Mouse (Mus musculus) frontal cortex, postnatal 36 days (tissue): ENCODE results near the gene Jazf1.

ENCODE experiments used
- DNase-seq, 2 experiments: peaks; one replicate each; pipeline ENCODE4 v3.0.0; 2022; ENCODE audit warnings: low spot score in 2 of 2

The Jazf1 gene

DNA sequence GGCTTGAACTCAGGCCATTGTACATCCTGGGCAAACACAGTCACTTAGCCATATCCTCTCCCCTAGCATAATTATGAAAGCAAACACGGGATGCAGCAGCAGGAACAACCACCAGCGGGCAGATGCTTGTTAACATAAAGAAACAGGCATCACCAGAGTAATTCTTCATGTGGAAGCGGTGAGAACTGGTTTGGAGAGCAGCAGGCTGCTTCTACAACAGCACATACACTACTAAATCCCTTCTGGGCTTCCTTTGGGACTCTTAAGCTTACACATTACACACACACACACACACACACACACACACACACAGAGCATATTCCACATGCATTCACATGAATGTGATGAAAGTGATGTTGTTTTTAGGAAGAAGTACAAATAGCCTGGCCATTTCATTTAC, 216.5 kb downstream of the Jazf1 start:
- no peak for DNase-seq

DNA sequence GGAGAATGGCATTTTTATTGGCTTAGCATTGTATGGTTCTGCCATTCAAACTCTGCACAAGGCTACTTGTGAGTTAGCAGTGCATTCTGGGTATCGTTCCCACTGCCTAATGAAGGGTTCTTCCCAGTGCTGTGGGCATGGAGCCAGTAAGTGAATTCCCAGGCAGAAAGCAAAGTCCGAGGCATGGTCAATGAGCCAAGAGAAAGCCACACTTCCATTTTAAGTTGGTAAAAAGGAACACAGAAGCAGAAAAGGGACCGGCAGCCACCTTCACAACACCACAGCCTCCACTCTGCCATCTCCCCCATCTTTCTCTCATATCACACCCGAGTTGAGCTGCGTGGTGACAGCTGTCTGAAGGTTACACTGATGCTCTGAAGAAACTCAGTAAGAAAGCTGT, 217.4 kb downstream of the Jazf1 start:
- DNase-seq, result peak; percentile 24 to 57

DNA sequence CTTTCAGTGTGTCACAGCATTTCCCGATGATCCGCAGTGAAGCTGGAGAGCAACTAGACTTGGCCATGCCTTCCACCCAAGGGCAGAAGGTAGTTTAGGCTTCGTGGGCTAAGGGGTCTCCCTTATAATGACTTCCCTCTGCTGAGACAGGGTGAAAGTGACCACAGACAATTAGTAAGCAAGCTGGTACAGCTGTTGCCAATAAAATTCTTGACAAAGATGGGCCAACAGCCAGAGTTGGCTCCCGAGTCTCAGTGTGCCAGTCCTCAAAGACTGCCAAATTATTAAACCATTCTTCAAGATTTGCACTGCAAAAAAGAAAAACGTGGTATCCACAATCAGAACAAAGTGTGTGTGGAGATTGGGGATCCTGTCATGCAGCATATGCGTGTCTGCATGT, 220.2 kb downstream of the Jazf1 start:
- DNase-seq, result no peak

DNA sequence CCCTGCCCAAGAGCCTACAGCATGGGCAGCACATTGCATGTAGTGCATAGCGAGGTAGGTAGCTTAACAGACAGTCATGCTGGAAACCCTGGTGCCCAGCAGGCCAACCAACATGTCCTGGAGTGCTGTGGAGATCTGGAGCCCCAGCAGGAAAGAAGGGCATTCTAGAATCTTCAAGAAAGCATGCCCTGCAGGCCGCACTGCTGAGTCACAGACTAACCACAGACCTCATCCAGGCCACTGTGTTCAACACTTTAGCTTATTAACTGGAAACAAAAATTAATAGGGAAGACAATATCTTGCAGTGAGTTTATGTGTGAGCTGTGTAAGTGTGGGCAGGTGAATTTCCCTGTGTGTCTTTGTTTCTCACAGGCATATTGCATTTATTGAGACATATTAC, 222.1 kb downstream of the Jazf1 start:
- no peak for DNase-seq

DNA sequence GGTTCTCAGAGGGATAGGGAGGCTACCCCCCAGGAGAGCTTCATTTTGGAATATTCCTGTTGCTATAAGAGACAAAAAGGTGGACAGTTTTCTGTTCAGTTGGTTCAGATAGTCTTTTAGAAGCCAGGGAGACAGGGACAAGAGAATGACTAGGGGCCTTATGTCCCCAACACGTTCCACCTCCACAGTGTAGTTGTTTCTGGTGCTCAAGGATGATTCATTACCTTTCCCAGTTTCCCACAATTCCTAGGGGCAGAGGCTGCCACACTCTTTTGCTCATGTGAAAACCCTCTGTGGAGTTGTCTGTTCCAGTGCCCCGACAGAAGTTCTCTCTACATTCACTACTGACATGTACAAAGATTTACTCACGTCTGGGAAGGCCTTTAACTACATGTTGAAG, 223.7 kb downstream of the Jazf1 start:
- DNase-seq, result no peak

DNA sequence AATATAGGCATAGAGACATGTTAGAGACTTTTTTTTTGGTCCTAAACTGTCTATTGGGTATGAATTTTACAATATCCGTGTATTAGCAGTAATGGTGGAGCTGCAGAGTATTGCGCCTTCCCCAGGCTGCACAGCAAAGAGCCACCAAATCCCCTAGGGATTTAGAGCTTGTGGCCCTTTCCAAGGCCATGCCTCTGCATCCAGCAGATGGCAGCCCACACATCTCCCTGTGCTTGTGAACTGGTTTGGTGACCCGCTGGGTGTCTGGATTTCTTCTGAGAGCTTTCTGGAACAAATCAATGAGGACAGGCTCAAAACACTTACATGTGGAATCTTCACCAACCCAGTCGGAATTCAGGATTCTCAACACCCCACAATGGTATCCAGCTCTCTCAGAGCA, 225.4 kb downstream of the Jazf1 start:
- no peak for DNase-seq

DNA sequence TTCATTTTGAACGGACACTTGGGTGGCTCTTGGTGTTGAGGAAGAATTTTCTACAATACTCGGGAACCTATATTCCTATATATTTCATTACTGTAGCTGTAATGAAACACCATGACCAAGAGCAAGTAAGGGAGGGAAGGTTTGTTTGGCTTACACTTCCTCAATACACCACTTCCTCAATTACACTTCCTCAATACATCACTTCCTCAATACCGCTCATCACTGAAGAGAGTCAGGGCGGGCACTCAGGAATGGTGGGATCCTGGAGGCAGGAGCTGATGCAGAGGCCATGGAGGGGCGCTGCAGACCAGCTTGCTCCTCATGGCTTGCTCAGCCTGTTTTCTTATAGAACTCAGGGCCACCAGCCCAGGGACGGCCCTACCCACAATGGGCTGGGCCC, 225.8 kb downstream of the Jazf1 start:
- DNase-seq, result no peak

DNA sequence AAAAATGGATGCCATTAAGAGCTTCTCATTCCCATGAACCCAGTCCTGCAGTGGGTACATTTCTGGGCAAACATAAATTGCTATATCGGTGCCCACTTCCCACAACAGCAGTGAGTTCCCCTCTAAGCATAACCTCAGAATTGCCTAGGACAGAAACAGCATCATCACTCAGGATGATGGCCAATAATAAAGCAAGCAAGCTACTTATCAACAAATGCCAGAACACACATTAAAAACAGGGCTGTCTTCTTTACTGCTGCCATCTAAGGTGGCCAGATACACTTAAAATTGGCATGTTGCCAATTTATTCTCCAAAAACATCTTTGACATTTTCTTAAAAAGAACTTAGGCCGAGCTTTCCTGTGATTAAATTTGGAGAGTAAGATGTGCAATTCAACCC, 226.8 kb downstream of the Jazf1 start:
- no peak for DNase-seq

DNA sequence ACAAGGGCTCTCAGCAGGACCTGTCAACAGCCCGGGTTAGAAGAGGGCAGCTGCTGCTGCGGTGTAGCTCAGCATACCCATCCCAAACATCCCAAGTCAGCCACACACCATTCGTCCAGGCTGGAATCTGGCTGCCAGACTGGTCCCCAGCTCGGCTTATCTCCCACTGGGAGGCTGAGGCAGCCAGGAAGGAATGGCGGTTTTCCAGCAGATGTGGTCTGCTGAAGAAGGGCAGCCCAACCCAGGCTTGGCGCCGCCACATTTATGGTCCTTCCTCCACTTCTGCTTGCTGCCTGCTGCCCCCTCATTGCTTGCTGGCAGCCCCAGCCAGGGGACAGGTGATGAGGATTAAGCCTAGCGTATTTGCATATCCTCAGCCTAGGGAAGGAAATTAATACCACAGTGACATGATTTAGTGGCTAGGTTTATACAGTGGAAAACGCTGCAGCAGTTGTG, 227.8 kb downstream of the Jazf1 start:
- DNase-seq, result no peak

DNA sequence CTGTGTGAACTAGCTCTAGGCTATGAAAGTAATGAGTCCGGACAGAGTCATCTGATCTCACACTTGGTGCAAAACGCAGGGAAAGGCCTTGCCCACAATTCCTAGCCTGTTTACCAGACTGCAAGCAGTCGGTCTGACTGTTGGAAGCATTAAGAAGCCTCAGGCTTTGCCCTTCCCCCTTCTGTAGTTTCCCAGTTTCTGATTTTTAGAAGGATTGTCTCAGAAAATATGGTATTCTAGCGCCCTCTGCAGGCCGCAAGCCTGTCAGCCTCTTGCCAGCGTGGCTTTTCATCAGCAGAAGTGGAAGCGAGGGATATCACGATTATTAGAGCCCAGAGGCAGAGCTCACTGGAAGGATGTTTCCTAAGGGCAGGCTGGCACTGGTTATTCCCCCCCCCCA, 229.7 kb downstream of the Jazf1 start:
- DNase-seq, result peak; percentile 79 to 89

DNA sequence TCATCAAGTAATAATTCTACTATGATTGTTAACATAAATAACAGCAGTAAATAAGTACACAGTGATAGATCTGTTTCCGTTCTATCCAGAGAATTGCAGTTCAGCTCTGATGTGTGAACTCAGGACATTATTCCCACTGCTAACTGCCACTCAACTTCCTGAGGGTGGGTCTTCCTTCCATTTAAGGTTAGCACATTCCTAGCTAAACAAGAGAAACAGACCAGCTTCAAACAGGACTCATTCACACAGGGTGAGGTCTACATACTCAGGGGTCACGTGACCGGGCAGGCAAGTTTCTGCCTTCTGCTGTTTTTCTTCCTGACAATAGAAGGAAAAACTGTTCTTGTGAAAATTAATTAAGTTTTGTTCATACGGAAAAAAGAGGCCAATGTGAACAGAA, 230.6 kb downstream of the Jazf1 start:
- DNase-seq, result no peak

DNA sequence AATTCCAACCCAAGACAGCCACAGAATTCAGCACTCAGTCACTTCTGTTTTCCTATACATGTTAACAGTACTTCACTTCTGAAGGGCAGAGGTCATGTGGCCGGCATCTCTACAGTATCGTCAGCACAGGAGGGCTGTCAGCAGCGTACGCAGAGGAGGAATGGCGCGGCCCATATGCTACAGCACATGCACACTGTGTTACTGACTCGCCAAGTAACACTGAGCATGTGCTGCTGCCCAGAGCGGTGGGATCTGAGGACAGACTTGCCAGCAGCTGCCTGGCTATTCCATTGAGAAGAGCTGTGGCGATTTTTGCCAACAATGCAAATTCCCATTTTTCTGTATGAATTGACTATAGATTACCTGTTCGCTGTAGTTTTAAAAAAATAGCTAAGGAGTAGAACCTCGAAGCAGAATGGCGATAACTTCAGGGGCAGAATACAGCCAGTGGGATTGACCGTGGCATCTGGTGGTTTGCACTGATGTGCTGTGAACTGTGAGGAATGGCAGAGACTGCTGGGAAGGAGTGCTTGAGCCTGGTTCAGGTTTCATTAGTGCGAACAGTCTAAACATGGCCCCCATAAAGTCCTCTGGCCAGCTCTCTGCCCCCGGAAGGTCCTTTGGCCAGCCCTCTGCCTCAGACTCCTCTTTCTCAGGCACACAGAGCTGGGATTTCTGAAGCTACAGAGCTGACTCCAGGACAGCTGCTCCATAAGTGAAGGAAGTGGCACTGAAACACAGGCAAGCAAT, 232.1 kb downstream of the Jazf1 start:
- DNase-seq, result peak in 1 of 2 experiments; percentile 42

DNA sequence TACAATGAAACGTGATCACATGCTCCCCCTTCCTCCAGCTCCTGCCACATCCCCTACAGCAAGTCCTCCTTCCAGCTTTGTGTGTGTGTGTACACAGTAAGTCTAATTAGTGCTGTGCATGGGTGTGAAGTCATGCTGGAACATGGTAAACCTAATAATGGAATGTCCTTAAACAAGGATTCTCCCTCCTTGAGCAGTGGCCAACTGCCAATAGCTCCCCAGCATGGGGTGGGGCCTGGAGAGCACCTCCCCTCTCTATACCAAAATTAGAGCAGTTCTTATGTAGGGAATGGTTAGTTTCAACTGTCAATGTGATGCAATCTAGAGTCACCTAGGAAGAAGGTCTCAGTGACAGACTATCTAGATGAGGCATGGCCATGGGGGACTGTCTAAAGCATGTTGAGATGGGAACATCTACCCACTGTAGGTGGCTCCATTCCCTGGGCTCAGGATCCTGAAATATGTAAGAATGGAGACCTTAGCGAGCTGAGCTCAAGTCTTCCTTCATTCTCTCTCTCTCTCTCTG, 240.6 kb downstream of the Jazf1 start:
- no peak for DNase-seq

DNA sequence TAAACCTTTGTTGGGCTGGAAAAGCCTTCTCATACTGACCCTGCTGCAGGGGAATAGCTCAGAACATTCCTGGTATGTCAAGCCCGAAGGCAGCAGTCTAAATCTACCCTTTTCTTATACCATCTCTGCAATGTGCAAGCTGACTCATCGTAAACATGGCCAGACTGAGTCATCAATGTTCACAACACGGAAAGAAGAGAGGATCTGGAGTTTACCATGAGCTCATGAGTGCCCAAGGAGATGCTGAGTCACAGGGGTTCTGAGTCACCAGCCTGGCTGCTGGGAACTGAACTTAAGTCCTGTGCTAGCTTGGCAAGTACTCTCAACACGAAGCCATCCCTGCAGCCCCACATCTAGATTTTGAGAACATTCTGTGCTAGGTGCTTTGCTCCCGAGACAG, 242.9 kb downstream of the Jazf1 start:
- peak; percentile 78 to 81 for DNase-seq

DNA sequence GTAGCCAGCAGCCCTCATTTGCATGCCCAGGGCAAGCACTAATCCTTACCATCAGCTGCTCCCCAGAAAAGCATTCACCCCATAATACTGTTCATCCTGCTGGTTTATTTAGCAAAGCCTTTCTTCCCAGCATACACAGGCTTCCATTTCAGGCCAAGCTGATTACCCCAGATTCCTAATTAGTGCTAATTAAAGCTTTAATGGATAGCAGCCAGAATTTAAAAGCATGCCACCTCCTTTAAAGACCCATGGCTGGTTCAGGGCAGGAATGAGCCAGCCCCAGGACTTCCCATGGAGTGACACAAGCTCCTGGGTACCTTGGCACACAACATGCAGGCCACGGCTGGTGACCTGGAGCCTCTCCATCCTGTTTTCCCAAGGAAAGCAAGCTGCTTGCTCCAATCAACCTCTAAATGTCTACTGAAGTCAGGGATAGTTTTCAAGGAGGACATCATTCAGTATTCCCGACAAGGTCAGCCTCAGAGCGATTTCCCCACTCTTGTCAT, 243.4 kb downstream of the Jazf1 start:
- DNase-seq, result peak in 1 of 2 experiments; percentile 35

DNA sequence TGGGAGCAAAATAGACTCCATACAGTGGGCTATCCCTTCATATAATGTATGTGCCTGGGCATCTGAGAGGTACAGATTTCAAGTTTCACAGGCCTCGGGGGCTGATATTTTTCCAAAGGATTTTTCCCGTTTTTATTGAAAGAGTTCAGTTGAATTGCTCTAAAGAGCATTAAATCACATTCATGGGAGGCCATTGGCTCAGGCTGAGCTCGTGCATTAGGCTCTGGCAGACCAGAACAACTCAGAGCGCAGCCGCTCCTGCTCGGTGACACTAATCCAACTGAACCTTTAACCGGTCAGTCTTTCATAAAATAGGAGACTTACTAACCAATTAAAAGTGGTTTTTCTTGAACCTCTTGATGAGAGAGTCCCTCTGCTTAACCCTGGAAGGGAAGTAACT, 245.4 kb downstream of the Jazf1 start:
- DNase-seq, result no peak

DNA sequence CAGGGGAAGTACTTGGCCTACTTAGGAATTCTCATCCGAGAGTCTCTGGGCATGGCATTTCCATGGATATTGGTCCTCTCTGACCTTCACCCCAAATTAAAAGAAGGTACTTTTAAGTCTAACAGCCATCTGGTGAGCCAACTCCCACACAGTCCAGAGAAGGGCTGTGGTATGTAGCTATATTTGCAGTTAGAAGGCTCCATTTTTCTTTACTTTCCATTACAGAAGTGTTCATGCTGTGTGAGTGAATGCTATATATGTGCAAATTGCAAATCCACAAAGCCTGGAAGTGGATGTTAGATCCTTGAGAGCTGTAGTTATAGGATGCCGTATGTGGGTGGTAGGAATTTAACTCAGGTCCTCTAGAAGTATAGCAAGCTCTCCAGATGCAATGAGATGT, 245.8 kb downstream of the Jazf1 start:
- no peak for DNase-seq

DNA sequence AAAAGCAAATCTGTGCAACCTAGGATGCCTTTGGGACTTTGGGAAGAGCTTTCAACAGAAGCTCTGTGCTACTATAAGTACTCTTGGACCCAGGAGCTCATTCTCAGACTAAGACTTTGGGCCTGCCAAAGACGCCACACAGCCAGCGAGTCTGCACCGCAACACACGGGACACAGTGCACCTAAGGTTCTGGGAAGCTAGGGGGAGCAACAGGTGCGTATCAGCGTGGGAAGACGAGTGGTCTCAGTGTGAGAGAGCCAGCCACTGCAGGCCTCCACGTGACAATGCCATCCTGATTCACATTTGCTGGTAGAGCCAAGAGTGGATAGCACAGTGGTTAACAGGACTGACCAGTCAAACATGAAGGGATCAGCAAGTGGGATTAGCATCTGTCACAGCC, 249.1 kb downstream of the Jazf1 start:
- DNase-seq, result no peak

DNA sequence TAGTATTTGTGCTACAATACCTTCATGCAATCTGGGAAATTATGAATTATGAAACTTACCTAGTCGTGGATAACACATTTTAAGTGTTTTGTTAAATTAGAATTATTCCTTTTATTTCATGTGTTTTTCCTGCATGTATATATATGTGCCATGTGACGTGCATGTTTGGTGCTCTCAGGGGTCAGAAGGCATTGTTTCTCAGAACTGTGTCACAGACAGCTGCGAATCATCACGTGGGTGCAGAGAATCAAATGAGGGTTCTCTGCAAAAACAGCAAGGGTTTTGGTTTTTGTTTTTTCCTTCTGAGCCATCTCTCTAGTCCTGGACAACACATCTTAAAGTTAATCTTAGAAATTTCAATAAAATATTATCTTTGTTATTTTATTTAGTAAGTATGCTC, 250.4 kb downstream of the Jazf1 start:
- no peak for DNase-seq

DNA sequence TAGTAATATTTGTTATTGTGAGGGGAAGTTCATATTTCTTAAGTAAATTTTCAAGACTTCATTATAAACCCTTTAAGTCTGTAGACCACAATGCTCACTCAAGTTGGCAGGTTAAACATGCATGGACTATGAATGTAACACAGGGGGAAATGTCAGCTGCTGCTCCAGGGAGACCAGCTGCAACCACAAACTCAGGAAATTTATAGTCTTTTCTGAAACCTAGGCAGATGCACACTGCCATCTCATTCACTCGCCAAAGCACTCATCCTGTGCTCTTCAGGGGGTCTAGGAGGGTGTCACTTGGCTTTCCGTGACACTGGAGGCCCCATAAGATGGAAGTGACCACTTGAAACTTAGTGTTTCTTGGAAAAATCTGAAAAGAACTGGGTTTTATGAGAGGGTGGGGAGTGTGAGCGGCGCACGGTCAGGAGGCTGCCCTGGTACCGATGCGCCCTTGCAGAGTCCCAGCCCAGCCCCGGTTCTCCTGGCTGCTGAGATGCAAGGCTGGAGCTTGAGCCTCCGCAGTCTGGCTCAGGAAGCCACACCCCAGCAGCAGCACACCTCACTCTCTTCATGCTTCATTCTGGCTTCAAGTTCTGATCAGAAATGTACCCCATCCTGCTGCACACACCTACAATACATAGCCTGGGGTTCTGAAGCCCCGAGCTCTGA, 251.1 kb downstream of the Jazf1 start:
- no peak for DNase-seq

DNA sequence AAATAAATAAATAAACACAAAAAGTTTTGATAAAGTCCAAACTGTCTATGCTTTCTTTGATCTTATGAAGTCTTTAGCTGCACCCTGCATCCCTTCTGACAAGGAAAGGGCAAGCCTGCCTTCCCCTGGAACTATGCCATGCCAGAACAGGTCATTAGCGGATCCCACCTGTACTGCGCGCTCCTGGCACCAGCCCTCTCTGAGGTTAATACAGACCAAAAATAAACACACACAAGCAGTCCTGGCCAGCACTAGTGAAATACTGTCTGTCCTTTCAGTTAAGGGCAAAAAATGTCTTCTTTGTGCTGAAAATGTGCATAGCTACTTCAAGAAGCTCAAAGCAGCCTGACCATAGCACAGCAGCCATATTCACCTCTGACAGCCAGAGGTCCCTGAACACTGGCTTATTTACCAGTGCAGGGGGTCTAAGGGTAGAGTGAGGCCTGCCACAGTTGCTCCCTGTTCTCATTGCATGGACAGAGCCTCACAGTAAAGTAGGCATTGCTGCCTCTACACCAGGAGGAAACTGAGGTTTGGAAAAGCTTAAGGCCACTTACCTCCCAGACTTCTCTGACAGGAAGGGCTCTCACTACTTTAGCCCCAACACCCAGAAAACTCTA, 263.1 kb downstream of the Jazf1 start:
- no peak for DNase-seq

DNA sequence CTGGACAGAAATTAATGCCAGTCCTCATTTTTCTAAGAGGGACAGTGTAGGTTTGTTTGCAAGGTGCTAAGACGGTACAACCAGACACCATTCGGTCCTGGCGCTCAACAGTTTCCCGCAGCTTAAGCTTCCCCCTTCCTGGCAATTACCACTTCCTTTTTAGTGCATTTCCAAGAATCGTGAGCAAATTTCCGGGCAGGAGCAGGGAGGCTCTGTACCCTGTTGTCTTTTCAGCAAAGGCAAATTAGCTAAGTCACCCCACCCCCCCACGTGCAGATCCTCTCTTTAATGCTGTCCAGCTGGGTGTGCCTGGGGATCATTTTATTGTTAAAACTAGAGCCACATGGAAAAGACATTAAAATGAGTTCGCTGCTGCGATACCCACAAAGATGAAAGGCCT, 266.2 kb downstream of the Jazf1 start:
- DNase-seq, result no peak
